Mouse (Mus musculus) Patski (cell line): ENCODE measurements around the gene Cpn2. TPM values are rescaled to one million over a fixed set of nuclear protein-coding genes. Genes with fewer than 3 reads are reported as not detected.

Source experiments
- ATAC-seq: fragments of 100-300 bp; one replicate; pipeline ENCODE4 v1.8.0; 2021
- CTCF ChIA-PET: fragments of 350-600 bp; sonication (Branson Sonifier 250); formaldehyde crosslinking; loops from one replicate; lab custom pipeline; 2022; ENCODE audit warnings: inconsistent platforms; lab: Charles Lee
- POLR2A ChIA-PET: fragments of 350-600 bp; sonication (Branson Sonifier 250); formaldehyde crosslinking; loops from one replicate; lab custom pipeline; 2022; ENCODE audit warnings: antibody characterized with exemption, inconsistent platforms; lab: Charles Lee
- DNase-seq: peaks from one replicate; pipeline ENCODE4 v3.0.0-alpha.2; 2011; ENCODE audit warnings: low read depth, low spot score
- H3K27me3 ChIP-seq: fragments of 371-371 bp; one replicate; pipeline ENCODE4 v1.5.1; 2021
- CTCF ChIP-seq: fragments of 100-300 bp; IDR thresholded peaks from one replicate; pipeline ENCODE4 v1.5.1; 2021
- in situ Hi-C: fragments of 300-500 bp; cut with MboI; formaldehyde crosslinking; loops from 3 replicates; pipeline ENCODE4 v1.11.1; 2018; ENCODE audit warnings: low pct_unique_long_range_greater_than_20kb, mixed read lengths
- polyA plus RNA-seq: library from polyadenylated mRNA; unstranded; gene quantifications from one replicate; pipeline ENCODE4 v1.2.3, GENCODE M21; 2021

The Cpn2 gene
- polyA plus RNA-seq, 1 experiment from 2014 or later, result not detected

GRCm38 (mm10) chr16:30262664-30263063 is 4.6 kb downstream of the Cpn2 start:
- ATAC-seq (no peak), DNase-seq (no peak)
- in situ Hi-C loops, result loop anchor here (25.0 kb wide), 1 partner anchor 800 kb away; no protein-coding TSS in a partner anchor
- no peak for TF ChIP-seq CTCF
- H3K27me3 ChIP-seq, result no peaks in the 10 kb centered on the region
- CTCF ChIA-PET, result interaction anchor here (0.6 to 1.6 kb wide), 6 partner anchors 10 to 269 kb away, joined by 3 to 7 read pairs (median 4); no protein-coding TSS in a partner anchor
- POLR2A ChIA-PET, result no interaction called here

- in situ Hi-C loops, result loop anchor here (25.0 kb wide), 1 partner anchor 800 kb away; no protein-coding TSS in a partner anchor
- TF ChIP-seq CTCF, result no peak
- POLR2A ChIA-PET, result no interaction called here
- CTCF ChIA-PET, result interaction anchor here (1.1 to 1.6 kb wide), 4 partner anchors 9 to 54 kb away, joined by 4 to 7 read pairs (median 6); no protein-coding TSS in a partner anchor
- DNase-seq (no peak), ATAC-seq (no peak)
- no peaks in the 10 kb centered on the region for H3K27me3 ChIP-seq
These were observed 5.1 kb downstream of the Cpn2 start for GRCm38 (mm10) chr16:30262157-30262556.

GRCm38 (mm10) chr16:30261341-30261740 is 6.0 kb downstream of the Cpn2 start:
- in situ Hi-C loops, result loop anchor here (25.0 kb wide), 1 partner anchor 801 kb away; no protein-coding TSS in a partner anchor
- POLR2A ChIA-PET, result no interaction called here
- CTCF ChIA-PET, result interaction anchor here (1.3 to 2.0 kb wide), 2 partner anchors 9 to 10 kb away, joined by 5 read pairs; no protein-coding TSS in a partner anchor
- no peaks in the 10 kb centered on the region for H3K27me3 ChIP-seq
- no peak for TF ChIP-seq CTCF
- ATAC-seq, result no peak
- DNase-seq, result no peak

GRCm38 (mm10) chr16:30260012-30260635 is 7.2 kb downstream of the Cpn2 start:
- in situ Hi-C loops, result loop anchor here (25.0 kb wide), 1 partner anchor 802 kb away; no protein-coding TSS in a partner anchor
- ATAC-seq, result no peak
- ChIA-PET POLR2A (no interaction called here), CTCF (interaction anchor here (2.0 kb wide), 1 partner anchor 8 kb away, joined by 5 read pairs; no protein-coding TSS in a partner anchor)
- no peak for TF ChIP-seq CTCF
- DNase-seq, result no peak
- no peaks in the 10 kb centered on the region for H3K27me3 ChIP-seq

GRCm38 (mm10) chr16:30259444-30259843 is 7.9 kb downstream of the Cpn2 start:
- CTCF ChIA-PET, result interaction anchor here (1.1 to 2.0 kb wide), 2 partner anchors 8 to 55 kb away, joined by 4 to 5 read pairs; no protein-coding TSS in a partner anchor
- no peaks in the 10 kb centered on the region for H3K27me3 ChIP-seq
- in situ Hi-C loops, result loop anchor here (25.0 kb wide), 1 partner anchor 803 kb away; no protein-coding TSS in a partner anchor
- TF ChIP-seq CTCF, result no peak
- no peak for DNase-seq
- ATAC-seq, result no peak
- POLR2A ChIA-PET, result no interaction called here

GRCm38 (mm10) chr16:30258441-30258840 is 8.9 kb downstream of the Cpn2 start:
- no peaks in the 10 kb centered on the region for H3K27me3 ChIP-seq
- TF ChIP-seq CTCF, result no peak
- ChIA-PET POLR2A (no interaction called here), CTCF (interaction anchor here (1.1 to 1.6 kb wide), 2 partner anchors 56 to 253 kb away, joined by 4 to 5 read pairs; no protein-coding TSS in a partner anchor)
- DNase-seq, result no peak
- in situ Hi-C loops, result loop anchor here (25.0 kb wide), 1 partner anchor 804 kb away; no protein-coding TSS in a partner anchor
- ATAC-seq, result no peak

- ATAC-seq, result peak; percentile 47
- in situ Hi-C loops, result loop anchor here (25.0 kb wide), 1 partner anchor 805 kb away; no protein-coding TSS in a partner anchor
- no peaks in the 10 kb centered on the region for H3K27me3 ChIP-seq
- TF ChIP-seq CTCF, result no peak
- peak; percentile 30 for DNase-seq
- ChIA-PET CTCF (interaction anchor here (0.7 to 1.6 kb wide), 2 partner anchors 12 to 254 kb away, joined by 3 to 5 read pairs; no protein-coding TSS in a partner anchor), POLR2A (interaction anchor here (1.3 kb wide), 1 partner anchor 9 kb away, joined by 6 read pairs; no protein-coding TSS in a partner anchor)
These were observed 9.6 kb downstream of the Cpn2 start for GRCm38 (mm10) chr16:30257718-30258117.

GRCm38 (mm10) chr16:30255061-30255460 is 12.2 kb downstream of the Cpn2 start:
- ATAC-seq (no peak), DNase-seq (no peak)
- POLR2A ChIA-PET, result no interaction called here
- CTCF ChIA-PET, result interaction anchor here (1.4 kb wide), 1 partner anchor 249 kb away, joined by 3 read pairs; no protein-coding TSS in a partner anchor
- TF ChIP-seq CTCF, result no peak
- H3K27me3 ChIP-seq, result no peaks in the 10 kb centered on the region
- in situ Hi-C loops, result loop anchor here (25.0 kb wide), 1 partner anchor 807 kb away; no protein-coding TSS in a partner anchor

- CTCF ChIA-PET, result interaction anchor here (1.7 kb wide), 1 partner anchor 267 kb away, joined by 4 read pairs; no protein-coding TSS in a partner anchor
- DNase-seq, result no peak
- no peak for TF ChIP-seq CTCF
- POLR2A ChIA-PET, result interaction anchor here (0.7 kb wide), 1 partner anchor 120 kb away, joined by 9 read pairs; no protein-coding TSS in a partner anchor
- no peak for ATAC-seq
- H3K27me3 ChIP-seq, result no peaks in the 10 kb centered on the region
- in situ Hi-C loops, result loop anchor here (5.0 to 25.0 kb wide), 3 partner anchors 58 to 808 kb away; partner anchors contain the start of gene Gp5
These were observed 13.4 kb downstream of the Cpn2 start for GRCm38 (mm10) chr16:30253900-30254299.

- ChIA-PET POLR2A (interaction anchor here (0.7 kb wide), 1 partner anchor 119 kb away, joined by 9 read pairs; no protein-coding TSS in a partner anchor), CTCF (interaction anchor here (1.7 kb wide), 1 partner anchor 267 kb away, joined by 4 read pairs; no protein-coding TSS in a partner anchor)
- DNase-seq, result no peak
- in situ Hi-C loops, result loop anchor here (5.0 to 25.0 kb wide), 3 partner anchors 59 to 809 kb away; partner anchors contain the start of gene Gp5
- TF ChIP-seq CTCF, result no peak
- H3K27me3 ChIP-seq, result no peaks in the 10 kb centered on the region
- ATAC-seq, result no peak
These were observed 13.9 kb downstream of the Cpn2 start for GRCm38 (mm10) chr16:30253374-30253773.
